Mouse (Mus musculus): ENCODE measurements around the gene Cep295. TPM values are rescaled to one million over a fixed set of nuclear protein-coding genes. Genes with fewer than 3 reads are reported as not detected.
"Not testable (repeated sequence)": the region's sequence is repeated elsewhere in the genome, so short reads cannot be mapped to it uniquely, and the experiment has no call there.

The Cep295 gene
- polyA plus RNA-seq, 1 experiment from 2014 or later, result 23.6 TPM

- peaks cover 11% of the 10 kb centered on the region for H3K4me1 ChIP-seq
- WGBS, result 76% methylated on average over 6 of the region's 6 CpGs
- not testable (repeated sequence) for H3K36me3 ChIP-seq; DNase-seq (ENCODE audit: low spot score); H3K9me3 ChIP-seq (replicated peaks); H3K27ac ChIP-seq; H3K4me3 ChIP-seq; H3K27me3 ChIP-seq (ENCODE audit: low read depth, poor library complexity, severe bottlenecking)
These were observed 55.6 kb downstream of the Cep295 start for GRCm38 (mm10) chr9:15302006-15302405.

GRCm38 (mm10) chr9:15301399-15301798 is 56.2 kb downstream of the Cep295 start:
- H3K9me3 ChIP-seq (replicated peaks), result no peaks in the 10 kb centered on the region
- WGBS, result 35% methylated on average over 6 of the region's 6 CpGs
- 0 out of 2 replicates have a peak overlapping the region, but pooled peaks have one; percentile 3 for H3K4me3 ChIP-seq
- no peaks in the 10 kb centered on the region for H3K27me3 ChIP-seq (ENCODE audit: low read depth, poor library complexity, severe bottlenecking)
- H3K27ac ChIP-seq, result peak overlapping the region; percentile 53
- no peaks in the 10 kb centered on the region for H3K36me3 ChIP-seq
- peaks cover 10% of the 10 kb centered on the region for H3K4me1 ChIP-seq
- peak; percentile 45 for DNase-seq (ENCODE audit: low spot score)

- peaks cover 7% of the 10 kb centered on the region for H3K4me1 ChIP-seq
- WGBS, result 87% methylated on average over 5 of the region's 5 CpGs
- H3K9me3 ChIP-seq (replicated peaks), result no peaks in the 10 kb centered on the region
- no peaks in the 10 kb centered on the region for H3K36me3 ChIP-seq
- no peak for DNase-seq (ENCODE audit: low spot score)
- no peaks in the 10 kb centered on the region for H3K27me3 ChIP-seq (ENCODE audit: low read depth, poor library complexity, severe bottlenecking)
- H3K27ac ChIP-seq, result no peak overlapping the region
- H3K4me3 ChIP-seq, result no peak overlapping the region
These were observed 57.5 kb downstream of the Cep295 start for GRCm38 (mm10) chr9:15300056-15300455.

- Histone ChIP-seq H3K4me3 (no peak overlapping the region), H3K27ac (no peak overlapping the region), H3K4me1 (peaks cover 7% of the 10 kb centered on the region), H3K36me3 (no peaks in the 10 kb centered on the region), H3K9me3 (replicated peaks) (no peaks in the 10 kb centered on the region), H3K27me3 (ENCODE audit: low read depth, poor library complexity, severe bottlenecking) (no peaks in the 10 kb centered on the region)
- DNase-seq (ENCODE audit: low spot score), result no peak
- 26% methylated on average over 2 of the region's 2 CpGs for WGBS
These were observed 59.1 kb downstream of the Cep295 start for GRCm38 (mm10) chr9:15298451-15298850.

- Histone ChIP-seq H3K27me3 (ENCODE audit: low read depth, poor library complexity, severe bottlenecking) (no peaks in the 10 kb centered on the region), H3K4me3 (no peak overlapping the region), H3K4me1 (peaks cover 7% of the 10 kb centered on the region), H3K36me3 (no peaks in the 10 kb centered on the region), H3K27ac (no peak overlapping the region), H3K9me3 (replicated peaks) (no peaks in the 10 kb centered on the region)
- no peak for DNase-seq (ENCODE audit: low spot score)
- WGBS, result 91% methylated on average over 7 of the region's 7 CpGs
These were observed 60.5 kb downstream of the Cep295 start for GRCm38 (mm10) chr9:15297112-15297511.

- DNase-seq (ENCODE audit: low spot score), result no peak
- Histone ChIP-seq H3K27me3 (ENCODE audit: low read depth, poor library complexity, severe bottlenecking) (no peaks in the 10 kb centered on the region), H3K27ac (no peak overlapping the region), H3K36me3 (no peaks in the 10 kb centered on the region), H3K9me3 (replicated peaks) (no peaks in the 10 kb centered on the region), H3K4me3 (no peak overlapping the region), H3K4me1 (no peaks in the 10 kb centered on the region)
- WGBS, result 90% methylated on average over 6 of the region's 6 CpGs
These were observed 68.3 kb downstream of the Cep295 start for GRCm38 (mm10) chr9:15289251-15289650.

GRCm38 (mm10) chr9:15288402-15288801 is 69.2 kb downstream of the Cep295 start:
- DNase-seq (ENCODE audit: low spot score), result no peak
- H3K27ac ChIP-seq, result no peak overlapping the region
- WGBS, result 86% methylated on average over 3 of the region's 3 CpGs
- no peaks in the 10 kb centered on the region for H3K9me3 ChIP-seq (replicated peaks)
- no peaks in the 10 kb centered on the region for H3K36me3 ChIP-seq
- H3K4me3 ChIP-seq, result no peak overlapping the region
- no peaks in the 10 kb centered on the region for H3K27me3 ChIP-seq (ENCODE audit: low read depth, poor library complexity, severe bottlenecking)
- H3K4me1 ChIP-seq, result no peaks in the 10 kb centered on the region

- Histone ChIP-seq H3K27me3 (ENCODE audit: low read depth, poor library complexity, severe bottlenecking) (no peaks in the 10 kb centered on the region), H3K27ac (no peak overlapping the region), H3K4me3 (no peak overlapping the region), H3K4me1 (no peaks in the 10 kb centered on the region), H3K36me3 (no peaks in the 10 kb centered on the region), H3K9me3 (replicated peaks) (no peaks in the 10 kb centered on the region)
- 57% methylated on average over 6 of the region's 6 CpGs for WGBS
- no peak for DNase-seq (ENCODE audit: low spot score)
These were observed 69.7 kb downstream of the Cep295 start for GRCm38 (mm10) chr9:15287846-15288245.

- peaks cover 7% of the 10 kb centered on the region for H3K4me1 ChIP-seq
- no peaks in the 10 kb centered on the region for H3K36me3 ChIP-seq
- 68% methylated on average over 3 of the region's 3 CpGs for WGBS
- H3K4me3 ChIP-seq, result no peak overlapping the region
- H3K27me3 ChIP-seq (ENCODE audit: low read depth, poor library complexity, severe bottlenecking), result no peaks in the 10 kb centered on the region
- H3K27ac ChIP-seq, result no peak overlapping the region
- no peak for DNase-seq (ENCODE audit: low spot score)
- H3K9me3 ChIP-seq (replicated peaks), result no peaks in the 10 kb centered on the region
These were observed 72.1 kb downstream of the Cep295 start for GRCm38 (mm10) chr9:15285443-15285842.

GRCm38 (mm10) chr9:15280491-15280879 is 77.1 kb downstream of the Cep295 start:
- 57% methylated on average over 5 of the region's 5 CpGs for WGBS
- H3K27ac ChIP-seq, result peak overlapping the region; percentile 91

GRCm38 (mm10) chr9:15279649-15280490 is 77.7 kb downstream of the Cep295 start, which contains the start of gene Med17:
Gene Med17 (minus strand): TSS chr9:15279931.
- Histone ChIP-seq H3K27ac (peak within 1 kb of the TSS; percentile 91), H3K36me3 (peaks cover 26% of the 10 kb centered on the region), H3K27me3 (ENCODE audit: low read depth, poor library complexity, severe bottlenecking) (no peaks in the 10 kb centered on the region), H3K4me1 (peaks cover 13% of the 10 kb centered on the region), H3K9me3 (replicated peaks) (no peaks in the 10 kb centered on the region), H3K4me3 (peak within 1 kb of the TSS; percentile 98)
- DNase-seq (ENCODE audit: low spot score), result peak; percentile 96
- WGBS, result 2% methylated on average over 57 of the region's 57 CpGs

More at GRCm38 (mm10) chr9:15280491-15280879, 77.1 kb downstream of the Cep295 start:
- peaks cover 20% of the 10 kb centered on the region for H3K36me3 ChIP-seq
- H3K27me3 ChIP-seq (ENCODE audit: low read depth, poor library complexity, severe bottlenecking), result no peaks in the 10 kb centered on the region
- H3K4me3 ChIP-seq, result peak overlapping the region; percentile 98
- peaks cover 13% of the 10 kb centered on the region for H3K4me1 ChIP-seq
- no peaks in the 10 kb centered on the region for H3K9me3 ChIP-seq (replicated peaks)
- no peak for DNase-seq (ENCODE audit: low spot score)

- Histone ChIP-seq H3K36me3 (peaks cover 33% of the 10 kb centered on the region), H3K4me3 (peak overlapping the region; percentile 98), H3K4me1 (peaks cover 13% of the 10 kb centered on the region), H3K9me3 (replicated peaks) (no peaks in the 10 kb centered on the region), H3K27ac (peak overlapping the region; percentile 91), H3K27me3 (ENCODE audit: low read depth, poor library complexity, severe bottlenecking) (no peaks in the 10 kb centered on the region)
- WGBS, result 10% methylated on average over 19 of the region's 19 CpGs
- no peak for DNase-seq (ENCODE audit: low spot score)
These were observed 78.4 kb downstream of the Cep295 start for GRCm38 (mm10) chr9:15279139-15279648.

GRCm38 (mm10) chr9:15278343-15278742 is 79.2 kb downstream of the Cep295 start:
- H3K36me3 ChIP-seq, result peaks cover 41% of the 10 kb centered on the region
- H3K4me3 ChIP-seq, result no peak overlapping the region
- H3K27me3 ChIP-seq (ENCODE audit: low read depth, poor library complexity, severe bottlenecking), result no peaks in the 10 kb centered on the region

More at GRCm38 (mm10) chr9:15278343-15278742, 79.2 kb downstream of the Cep295 start:
- Histone ChIP-seq H3K9me3 (replicated peaks) (no peaks in the 10 kb centered on the region), H3K27ac (no peak overlapping the region), H3K4me1 (peaks cover 13% of the 10 kb centered on the region)
- no peak for DNase-seq (ENCODE audit: low spot score)
- 96% methylated on average over 3 of the region's 3 CpGs for WGBS

Data from limb, embryonic 10.5 days (tissue).